Mouse (Mus musculus) c-Kit-negative CD71-positive TER-119-positive erythroid progenitor cells, embryonic 14.5 days (primary cell): ENCODE measurements around the gene Ppil4.

Source experiments
- DNase-seq: peaks from one replicate; pipeline ENCODE4 v3.0.0-alpha.2; 2013; ENCODE audit warnings: low read depth, low spot score

Ppil4 gene

GRCm38 (mm10) chr10:7861259-7861936 is 68.7 kb downstream of the Ppil4 start:
- DNase-seq = no peak

DNA sequence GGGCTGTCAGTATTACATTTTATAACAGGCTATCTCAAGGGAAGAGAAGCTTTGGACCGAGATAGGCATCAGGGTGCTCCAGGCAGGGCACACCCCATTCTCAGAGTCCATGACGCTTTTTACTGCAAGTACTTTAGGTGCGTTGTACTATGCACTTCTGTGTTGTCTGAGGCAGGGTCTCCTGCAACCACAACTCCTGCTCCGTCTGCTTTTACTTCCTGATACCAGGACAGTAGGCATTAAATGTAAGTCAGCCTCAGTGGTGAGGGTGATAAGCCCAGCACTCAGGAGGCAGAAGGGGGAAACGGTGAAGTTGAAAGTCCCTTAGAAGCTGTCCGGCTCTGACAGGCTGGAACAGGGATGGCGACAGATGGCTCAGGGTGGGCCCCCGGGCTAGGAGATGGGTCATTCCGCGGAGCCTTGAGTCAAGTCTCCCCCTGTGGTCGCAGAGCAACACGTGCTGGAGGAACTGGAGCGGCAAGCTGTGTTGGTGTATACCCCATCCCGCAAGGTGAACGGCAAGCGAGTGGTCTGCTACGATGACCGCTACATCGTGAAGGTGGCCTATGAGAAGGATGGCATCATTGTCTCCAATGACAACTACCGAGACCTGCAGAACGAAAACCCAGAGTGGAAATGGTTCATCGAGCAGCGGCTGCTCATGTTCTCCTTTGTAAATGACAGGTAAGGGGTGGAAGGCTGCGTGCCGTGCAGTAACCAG is 69.4 kb downstream of the Ppil4 start:
- DNase-seq = no peak

GRCm38 (mm10) chr10:7863411-7863810 is 70.7 kb downstream of the Ppil4 start:
- DNase-seq = no peak

DNA sequence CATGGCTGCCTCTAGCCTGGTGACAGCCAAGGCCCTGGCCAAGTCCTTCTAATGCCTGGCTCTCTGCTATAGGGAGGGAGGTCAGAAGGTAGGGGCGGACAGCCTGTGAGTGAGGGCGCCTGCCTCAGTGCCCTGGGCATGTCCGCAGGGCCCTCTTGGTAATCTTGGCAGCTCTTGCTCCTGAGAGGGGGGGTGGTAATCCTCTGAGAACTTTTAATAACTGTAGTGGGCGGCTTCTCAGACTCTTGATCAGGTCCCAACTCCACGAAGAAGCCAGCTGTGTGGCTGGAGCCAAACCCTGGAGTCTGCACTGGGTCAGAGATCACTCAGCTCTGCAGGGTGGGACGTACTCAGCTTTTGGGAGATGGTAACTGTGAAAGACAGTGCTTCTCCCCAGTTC is 71.5 kb downstream of the Ppil4 start:
- DNase-seq = no peak

- DNase-seq = no peak
Observed at GRCm38 (mm10) chr10:7864806-7865205, 72.1 kb downstream of the Ppil4 start.

DNA sequence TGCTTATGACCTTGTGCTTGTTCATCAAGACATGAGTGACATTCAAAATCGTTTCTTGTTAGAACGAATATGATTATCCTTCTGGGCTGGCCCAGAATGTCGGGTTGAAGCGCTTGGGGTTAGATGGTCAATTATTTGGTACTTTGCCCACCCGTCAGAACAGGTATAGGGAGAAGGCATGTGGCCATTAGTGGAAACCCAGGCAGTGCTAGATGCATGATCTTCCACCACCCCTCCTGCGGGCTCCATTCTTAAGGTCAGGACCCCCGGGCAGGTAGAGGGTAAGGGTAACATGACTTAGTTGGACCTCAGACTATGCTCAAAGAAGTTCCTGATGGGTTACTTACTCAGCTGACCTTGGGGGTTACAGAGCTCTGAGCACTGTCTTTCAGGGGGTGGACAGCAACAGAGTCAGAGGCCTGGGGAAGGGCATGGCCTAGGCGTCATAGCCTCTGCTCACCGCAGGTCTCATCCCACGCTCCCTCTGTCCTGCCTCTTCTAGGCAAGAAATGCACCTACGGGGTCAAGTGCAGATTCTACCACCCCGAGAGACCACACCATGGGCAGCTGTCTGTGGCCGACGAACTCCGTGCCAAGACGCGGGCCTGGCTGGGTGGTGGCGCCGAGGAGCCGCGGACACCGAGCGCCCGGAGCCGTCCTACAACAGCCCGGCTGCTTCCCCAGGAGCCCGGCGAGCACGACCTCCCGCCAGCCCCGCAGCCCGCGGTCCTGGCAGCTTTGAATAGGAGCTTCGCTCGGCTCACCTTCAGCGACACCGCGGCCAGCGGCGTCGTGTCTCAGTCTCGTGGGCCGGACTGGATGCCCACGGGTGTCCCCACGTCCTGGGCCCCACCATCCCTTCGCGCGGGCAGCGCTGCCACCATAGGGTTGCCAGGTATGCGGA is 74.3 kb downstream of the Ppil4 start:
- DNase-seq = no peak

GRCm38 (mm10) chr10:7867666-7868030 is 75.0 kb downstream of the Ppil4 start:
- no peak for DNase-seq

- DNase-seq = no peak
Observed at GRCm38 (mm10) chr10:7869746-7870145, 77.1 kb downstream of the Ppil4 start.

DNA sequence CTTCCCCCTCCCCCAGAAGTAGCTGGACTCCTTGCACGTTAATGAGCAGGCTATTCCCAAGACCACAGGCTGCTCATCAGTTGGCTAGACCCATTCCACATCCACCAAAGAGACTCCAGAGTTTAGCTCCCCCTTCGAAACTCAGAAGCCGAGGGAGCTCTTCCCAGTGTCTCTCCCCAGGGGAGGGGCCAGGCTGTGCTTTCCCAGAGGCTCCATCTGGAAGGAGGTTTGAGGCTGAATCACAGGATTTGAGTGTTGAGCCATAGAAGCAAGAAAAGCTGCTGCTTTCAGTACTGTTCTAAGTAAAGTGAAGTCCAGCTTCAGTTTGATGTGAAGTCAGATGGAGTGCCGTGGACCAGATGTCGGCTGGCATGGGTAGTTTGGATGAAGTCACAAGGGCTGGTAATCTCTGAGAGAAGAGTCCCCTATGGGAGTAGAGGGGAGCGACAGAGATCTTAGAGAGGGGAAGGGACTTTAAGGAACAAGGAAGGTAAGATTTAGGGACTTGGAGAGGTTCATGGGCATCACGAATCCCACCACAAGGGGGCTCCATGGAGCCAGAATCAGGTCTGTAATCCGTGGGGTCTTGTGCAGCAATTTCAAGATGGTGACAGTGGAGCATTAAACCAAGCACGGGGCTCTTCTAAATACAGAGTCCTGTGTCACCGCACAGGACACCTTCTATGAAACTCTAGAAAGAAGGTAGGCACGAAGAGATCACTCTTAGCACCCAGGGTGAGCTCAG is 78.1 kb downstream of the Ppil4 start:
- DNase-seq = no peak

- DNase-seq = no peak
Observed at GRCm38 (mm10) chr10:7871381-7872020, 78.8 kb downstream of the Ppil4 start.
